Mouse (Mus musculus) neural tube, embryonic 15.5 days (tissue): ENCODE data around the gene Samd4. TPM values are rescaled to one million over a fixed set of nuclear protein-coding genes. Genes with fewer than 3 reads are reported as not detected.

ENCODE experiments used
- ATAC-seq: fragments of 200-750 bp; cut with Nextera tagmentation; 2 replicates; pipeline ENCODE4 v1.8.0; 2017; ENCODE audit warnings: mild to moderate bottlenecking, moderate TSS enrichment, moderate library complexity; ENCODE audit not compliant: low FRiP score
- H3K27ac ChIP-seq: fragments of 300-500 bp; sonication (generic); replicated peaks from 2 replicates; pipeline ENCODE4 v1.5.1; 2015; ENCODE audit warnings: mild to moderate bottlenecking, inconsistent platforms
- H3K27me3 ChIP-seq: fragments of 300-500 bp; sonication (generic); replicated peaks from 2 replicates; pipeline ENCODE4 v1.6.1; 2015; ENCODE audit warnings: inconsistent platforms
- H3K36me3 ChIP-seq: fragments of 300-500 bp; sonication (generic); 2 replicates; pipeline ENCODE4 v1.6.1; 2015; ENCODE audit warnings: inconsistent platforms
- H3K4me1 ChIP-seq: fragments of 300-500 bp; sonication (generic); 2 replicates; pipeline ENCODE4 v1.6.1; 2015; ENCODE audit warnings: inconsistent platforms
- H3K4me2 ChIP-seq: fragments of 300-500 bp; sonication (generic); 2 replicates; pipeline ENCODE4 v1.6.1; 2015; ENCODE audit warnings: inconsistent platforms, mild to moderate bottlenecking, moderate library complexity
- H3K4me3 ChIP-seq: fragments of 300-500 bp; sonication (generic); replicated peaks from 2 replicates; pipeline ENCODE4 v1.5.1; 2015; ENCODE audit warnings: mild to moderate bottlenecking, inconsistent platforms
- H3K9ac ChIP-seq: fragments of 300-500 bp; sonication (generic); replicated peaks from 2 replicates; pipeline ENCODE4 v1.6.1; 2015; ENCODE audit warnings: mild to moderate bottlenecking, inconsistent platforms
- H3K9me3 ChIP-seq: fragments of 300-500 bp; sonication (generic); replicated peaks from 2 replicates; pipeline ENCODE4 v1.6.1; 2016; ENCODE audit warnings: inconsistent platforms
- WGBS: fragments of 180-500 bp; shearing (Covaris S2); methylation state at CpG from one replicate; pipeline ENCODE4 v1.1.7; 2015; ENCODE audit warnings: mixed read lengths; 5-methylcytosine and 5-hydroxymethylcytosine counted together
- polyA plus RNA-seq: library from polyadenylated mRNA; unstranded; fragments of >200 nt; fragmentation: Nextera tagmentation; extraction: Ambion mirVana; gene quantifications from 2 replicates; pipeline ENCODE4 v1.2.1, GENCODE M21; 2015

Samd4 gene
- polyA plus RNA-seq, 1 experiment from 2014 or later: 5.1 TPM

- Histone ChIP-seq H3K9ac (peak overlapping the region; percentile 67), H3K4me1 (peaks cover 33% of the 10 kb centered on the region), H3K27me3 (peaks cover 13% of the 10 kb centered on the region), H3K9me3 (no peaks in the 10 kb centered on the region), H3K4me3 (peak overlapping the region; percentile 67), H3K4me2 (peak overlapping the region; percentile 94), H3K36me3 (no peaks in the 10 kb centered on the region), H3K27ac (peak overlapping the region; percentile 85)
- WGBS: 0% methylated on average over 29 of the region's 29 CpGs
- ATAC-seq: peak; percentile 12
These were observed 1.3 kb downstream of the Samd4 start for GRCm38 (mm10) chr14:46883871-46884441.

GRCm38 (mm10) chr14:46884701-46885428, 2.2 kb downstream of the Samd4 start:
- Histone ChIP-seq H3K4me3 (peak overlapping the region; percentile 67), H3K27ac (peak overlapping the region; percentile 85), H3K4me2 (peak overlapping the region; percentile 94), H3K36me3 (no peaks in the 10 kb centered on the region), H3K27me3 (peaks cover 9% of the 10 kb centered on the region), H3K4me1 (peaks cover 33% of the 10 kb centered on the region), H3K9me3 (no peaks in the 10 kb centered on the region), H3K9ac (peak overlapping the region; percentile 67)
- WGBS: under 1% methylated on average over 47 of the region's 52 CpGs
- ATAC-seq: peak; percentile 65

GRCm38 (mm10) chr14:46885429-46885755, 2.7 kb downstream of the Samd4 start:
- peaks cover 9% of the 10 kb centered on the region for H3K27me3 ChIP-seq
- H3K9me3 ChIP-seq: no peaks in the 10 kb centered on the region
- peak overlapping the region; percentile 85 for H3K27ac ChIP-seq
- WGBS: 2% methylated on average over 7 of the region's 7 CpGs
- ATAC-seq: peak; percentile 34
- H3K36me3 ChIP-seq: no peaks in the 10 kb centered on the region
- peak overlapping the region; percentile 94 for H3K4me2 ChIP-seq
- peak overlapping the region; percentile 67 for H3K9ac ChIP-seq
- peak overlapping the region; percentile 67 for H3K4me3 ChIP-seq
- peaks cover 33% of the 10 kb centered on the region for H3K4me1 ChIP-seq

GRCm38 (mm10) chr14:46885891-46886301, 3.2 kb downstream of the Samd4 start:
- WGBS: 30% methylated on average over 5 of the region's 5 CpGs

GRCm38 (mm10) chr14:46889096-46889495, 6.4 kb downstream of the Samd4 start:
- no peaks in the 10 kb centered on the region for H3K9me3 ChIP-seq
- H3K36me3 ChIP-seq: no peaks in the 10 kb centered on the region
- H3K4me1 ChIP-seq: peaks cover 14% of the 10 kb centered on the region
- H3K27ac ChIP-seq: no peak overlapping the region
- H3K4me3 ChIP-seq: no peak overlapping the region
- no peaks in the 10 kb centered on the region for H3K27me3 ChIP-seq
- no peak overlapping the region for H3K9ac ChIP-seq
- WGBS: 84% methylated on average over 4 of the region's 4 CpGs
- no peak overlapping the region for H3K4me2 ChIP-seq
- no peak for ATAC-seq

More at GRCm38 (mm10) chr14:46885891-46886301, 3.2 kb downstream of the Samd4 start:
- peaks cover 33% of the 10 kb centered on the region for H3K4me1 ChIP-seq
- H3K9ac ChIP-seq: peak overlapping the region; percentile 67; the same call in 1 of the 2 replicates
- H3K4me2 ChIP-seq: peak overlapping the region; percentile 94
- H3K27me3 ChIP-seq: peaks cover 9% of the 10 kb centered on the region
- ATAC-seq: no peak
- peak overlapping the region; percentile 67 for H3K4me3 ChIP-seq
- H3K9me3 ChIP-seq: no peaks in the 10 kb centered on the region
- H3K36me3 ChIP-seq: no peaks in the 10 kb centered on the region
- peak overlapping the region; percentile 85 for H3K27ac ChIP-seq

- H3K4me2 ChIP-seq: no peak overlapping the region
- ATAC-seq: no peak
- no peaks in the 10 kb centered on the region for H3K9me3 ChIP-seq
- no peak overlapping the region for H3K9ac ChIP-seq
- no peaks in the 10 kb centered on the region for H3K4me1 ChIP-seq
- no peaks in the 10 kb centered on the region for H3K36me3 ChIP-seq
- H3K4me3 ChIP-seq: no peak overlapping the region
- no peaks in the 10 kb centered on the region for H3K27me3 ChIP-seq
- WGBS: 93% methylated on average over 10 of the region's 10 CpGs
- no peak overlapping the region for H3K27ac ChIP-seq
These were observed 11.3 kb downstream of the Samd4 start for GRCm38 (mm10) chr14:46893961-46894360.

- H3K27me3 ChIP-seq: no peaks in the 10 kb centered on the region
- H3K4me3 ChIP-seq: no peak overlapping the region
- H3K4me2 ChIP-seq: no peak overlapping the region
- no peaks in the 10 kb centered on the region for H3K4me1 ChIP-seq
- 89% methylated on average over 5 of the region's 5 CpGs for WGBS
- no peak overlapping the region for H3K27ac ChIP-seq
- H3K9me3 ChIP-seq: no peaks in the 10 kb centered on the region
- no peaks in the 10 kb centered on the region for H3K36me3 ChIP-seq
- H3K9ac ChIP-seq: no peak overlapping the region
- ATAC-seq: no peak
These were observed 15.3 kb downstream of the Samd4 start for GRCm38 (mm10) chr14:46897953-46898352.

- Histone ChIP-seq H3K27me3 (no peaks in the 10 kb centered on the region), H3K4me3 (no peak overlapping the region), H3K27ac (no peak overlapping the region), H3K4me2 (no peak overlapping the region), H3K36me3 (no peaks in the 10 kb centered on the region), H3K9me3 (no peaks in the 10 kb centered on the region), H3K4me1 (no peaks in the 10 kb centered on the region), H3K9ac (no peak overlapping the region)
- WGBS: 55% methylated on average over 3 of the region's 3 CpGs
- no peak for ATAC-seq
These were observed 16.0 kb downstream of the Samd4 start for GRCm38 (mm10) chr14:46898626-46899025.

GRCm38 (mm10) chr14:46902498-46903087, 19.9 kb downstream of the Samd4 start:
- H3K36me3 ChIP-seq: no peaks in the 10 kb centered on the region
- H3K27me3 ChIP-seq: no peaks in the 10 kb centered on the region
- no peak for ATAC-seq
- H3K9me3 ChIP-seq: no peaks in the 10 kb centered on the region
- 93% methylated on average over 9 of the region's 9 CpGs for WGBS
- H3K4me2 ChIP-seq: no peak overlapping the region
- H3K27ac ChIP-seq: no peak overlapping the region
- H3K9ac ChIP-seq: no peak overlapping the region
- H3K4me1 ChIP-seq: no peaks in the 10 kb centered on the region
- H3K4me3 ChIP-seq: no peak overlapping the region

- H3K9ac ChIP-seq: no peak overlapping the region
- H3K4me3 ChIP-seq: no peak overlapping the region
- no peak overlapping the region for H3K4me2 ChIP-seq
- H3K4me1 ChIP-seq: no peaks in the 10 kb centered on the region
- H3K27ac ChIP-seq: no peak overlapping the region
- H3K9me3 ChIP-seq: no peaks in the 10 kb centered on the region
- no peaks in the 10 kb centered on the region for H3K27me3 ChIP-seq
- no peaks in the 10 kb centered on the region for H3K36me3 ChIP-seq
- no peak for ATAC-seq
- 94% methylated on average over 4 of the region's 4 CpGs for WGBS
These were observed 21.6 kb downstream of the Samd4 start for GRCm38 (mm10) chr14:46904276-46904675.

GRCm38 (mm10) chr14:46908858-46909257, 26.2 kb downstream of the Samd4 start:
- no peak overlapping the region for H3K27ac ChIP-seq
- H3K27me3 ChIP-seq: no peaks in the 10 kb centered on the region
- H3K9ac ChIP-seq: no peak overlapping the region
- H3K36me3 ChIP-seq: no peaks in the 10 kb centered on the region
- WGBS: 75% methylated on average over 8 of the region's 8 CpGs
- no peaks in the 10 kb centered on the region for H3K4me1 ChIP-seq
- ATAC-seq: no peak
- H3K9me3 ChIP-seq: no peaks in the 10 kb centered on the region
- H3K4me2 ChIP-seq: no peak overlapping the region
- H3K4me3 ChIP-seq: no peak overlapping the region

GRCm38 (mm10) chr14:46912496-46912895, 29.8 kb downstream of the Samd4 start:
- H3K36me3 ChIP-seq: no peaks in the 10 kb centered on the region
- no peak overlapping the region for H3K27ac ChIP-seq
- H3K9me3 ChIP-seq: no peaks in the 10 kb centered on the region
- no peak overlapping the region for H3K9ac ChIP-seq
- no peak overlapping the region for H3K4me3 ChIP-seq
- 87% methylated on average over 7 of the region's 7 CpGs for WGBS
- H3K4me2 ChIP-seq: no peak overlapping the region
- ATAC-seq: no peak
- H3K27me3 ChIP-seq: no peaks in the 10 kb centered on the region
- H3K4me1 ChIP-seq: no peaks in the 10 kb centered on the region
